Mouse (Mus musculus): ENCODE results near the gene Kcng3.

The Kcng3 gene

GRCm38 (mm10) chr17:83631783-83632652 is at the start of gene Kcng3:
Kcng3 (minus strand) TSS chr17:83631895.
- no peak for DNase-seq (ENCODE audit: low read depth)

- DNase-seq (ENCODE audit: low read depth), result no peak
These were observed 45.7 kb upstream of the Kcng3 start for GRCm38 (mm10) chr17:83677370-83677769.

- DNase-seq (ENCODE audit: low read depth), result no peak
These were observed 41.0 kb upstream of the Kcng3 start for GRCm38 (mm10) chr17:83672685-83673084.

- DNase-seq (ENCODE audit: low read depth), result no peak
These were observed 36.4 kb upstream of the Kcng3 start for GRCm38 (mm10) chr17:83667934-83668690.

- DNase-seq (ENCODE audit: low read depth), result peak; percentile 60
These were observed 35.0 kb upstream of the Kcng3 start for GRCm38 (mm10) chr17:83666597-83667287.

GRCm38 (mm10) chr17:83664761-83665160 is 33.1 kb upstream of the Kcng3 start:
- no peak for DNase-seq (ENCODE audit: low read depth)

- DNase-seq (ENCODE audit: low read depth), result no peak
These were observed 27.2 kb upstream of the Kcng3 start for GRCm38 (mm10) chr17:83658943-83659342.

GRCm38 (mm10) chr17:83657375-83657774 is 25.7 kb upstream of the Kcng3 start:
- DNase-seq (ENCODE audit: low read depth), result no peak

- no peak for DNase-seq (ENCODE audit: low read depth)
These were observed 24.0 kb upstream of the Kcng3 start for GRCm38 (mm10) chr17:83655732-83656131.

- no peak for DNase-seq (ENCODE audit: low read depth)
These were observed 23.0 kb upstream of the Kcng3 start for GRCm38 (mm10) chr17:83654651-83655136.

- DNase-seq (ENCODE audit: low read depth), result no peak
These were observed 21.9 kb upstream of the Kcng3 start for GRCm38 (mm10) chr17:83653635-83654034.

- DNase-seq (ENCODE audit: low read depth), result no peak
These were observed 19.4 kb upstream of the Kcng3 start for GRCm38 (mm10) chr17:83650932-83651682.

GRCm38 (mm10) chr17:83649986-83650385 is 18.3 kb upstream of the Kcng3 start:
- DNase-seq (ENCODE audit: low read depth), result no peak

GRCm38 (mm10) chr17:83647413-83647812 is 15.7 kb upstream of the Kcng3 start:
- no peak for DNase-seq (ENCODE audit: low read depth)

GRCm38 (mm10) chr17:83646425-83647163 is 14.9 kb upstream of the Kcng3 start:
- DNase-seq (ENCODE audit: low read depth), result no peak

GRCm38 (mm10) chr17:83645226-83645808 is 13.6 kb upstream of the Kcng3 start:
- DNase-seq (ENCODE audit: low read depth), result no peak

- no peak for DNase-seq (ENCODE audit: low read depth)
These were observed 5.7 kb upstream of the Kcng3 start for GRCm38 (mm10) chr17:83637393-83637792.

- DNase-seq (ENCODE audit: low read depth), result no peak
These were observed 4.7 kb upstream of the Kcng3 start for GRCm38 (mm10) chr17:83636443-83636842.

- peak; percentile 66 for DNase-seq (ENCODE audit: low read depth)
These were observed 1.2 kb upstream of the Kcng3 start for GRCm38 (mm10) chr17:83632653-83633570.
